Mouse (Mus musculus) retina, adult 2 months (tissue): ENCODE results near the gene Gm3194.
"Not testable (repeated sequence)": the region's sequence is repeated elsewhere in the genome, so short reads cannot be mapped to it uniquely, and the experiment has no call there.

Experiments used
- DNase-seq: peaks from one replicate; pipeline ENCODE4 v3.0.0-alpha.2; 2012; ENCODE audit warnings: low read depth, low spot score

Gm3194 gene

GRCm38 (mm10) chr14:5455367-5455766, at the start of gene Gm3194:
TSS of gene Gm3194 (minus strand) at chr14:5455467.
- DNase-seq, result not testable (repeated sequence)

- DNase-seq, result not testable (repeated sequence)
Measured at GRCm38 (mm10) chr14:5501374-5501773, 46.1 kb upstream of the Gm3194 start, which contains the start of gene Gm3488. TSS of gene Gm3488 (plus strand) at chr14:5501674.

- DNase-seq, result not testable (repeated sequence)
Measured at GRCm38 (mm10) chr14:5483907-5484306, 28.6 kb upstream of the Gm3194 start, which contains the start of gene Gm3187. TSS of gene Gm3187 (plus strand) at chr14:5484207.

- DNase-seq, result not testable (repeated sequence)
Measured at GRCm38 (mm10) chr14:5477730-5478129, 22.5 kb upstream of the Gm3194 start, which contains the start of gene Gm8246. TSS of gene Gm8246 (minus strand) at chr14:5477830.

GRCm38 (mm10) chr14:5460469-5460868, 5.2 kb upstream of the Gm3194 start:
- DNase-seq, result not testable (repeated sequence)

GRCm38 (mm10) chr14:5388949-5389348, 66.3 kb downstream of the Gm3194 start, which contains the start of gene Gm3500:
TSS of gene Gm3500 (minus strand) at chr14:5389049.
- DNase-seq, result not testable (repeated sequence)
